Mouse (Mus musculus) G1E (cell line): ENCODE measurements at regions not wholly inside any gene's neighbourhood (a gene's known extent, or its start where the extent isn't known, plus 50 kb on each side); places are given as distances from the start of the nearest gene placed in this dataset.

Source experiments
- CTCF ChIP-seq: IDR thresholded peaks from 2 replicates; pipeline ENCODE4 v1.5.1; 2012; ENCODE audit warnings: low read depth, low read length, inconsistent platforms, mixed read lengths
- GATA1 ChIP-seq: IDR thresholded peaks from 2 replicates; pipeline ENCODE4 v1.6.1; 2012; ENCODE audit warnings: borderline replicate concordance, low read length, inconsistent platforms, mixed read lengths
- GATA2 ChIP-seq: IDR thresholded peaks from 2 replicates; pipeline ENCODE4 v1.6.1; 2012; ENCODE audit warnings: low read depth, low read length, inconsistent platforms, borderline replicate concordance
- TAL1 ChIP-seq: conservative IDR thresholded peaks from 2 replicates; pipeline ENCODE4 v1.6.1; 2012; ENCODE audit warnings: low read depth, low read length, inconsistent platforms, mixed read lengths

- TF ChIP-seq GATA1 (no peak), CTCF (no peak), TAL1 (no peak), GATA2 (no peak)
Measured at GRCm38 (mm10) chr2:128370821-128371220, 220.2 kb upstream of the Spdye4c start.
